Mouse (Mus musculus): Measurements from ENCODE around the gene Stard13. TPM values are rescaled to one million over a fixed set of nuclear protein-coding genes. Genes with fewer than 3 reads are reported as not detected.

Stard13 gene
- total RNA-seq, 4 experiments from 2014 or later: 12.5 to 17.0 (median 14.7) TPM

DNA sequence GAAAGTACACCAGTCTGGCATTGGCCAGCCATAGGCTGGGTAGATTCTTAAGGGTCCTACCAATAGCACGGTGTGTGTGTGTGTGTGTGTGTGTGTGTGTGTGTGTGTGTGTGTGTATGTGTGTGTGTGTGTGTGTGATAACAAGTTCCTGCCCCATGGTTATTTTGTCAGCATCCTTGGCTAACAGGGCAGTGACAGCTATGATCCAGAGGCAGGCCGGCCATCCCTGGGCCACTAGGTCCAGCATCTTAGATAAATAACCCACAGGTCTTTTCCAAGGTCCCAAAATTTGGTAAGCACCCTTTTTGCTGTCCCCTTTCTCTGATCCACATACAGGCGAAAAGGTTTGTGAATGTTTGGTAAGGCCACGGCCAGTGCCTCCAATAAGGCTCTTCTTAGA, 231.6 kb downstream of the Stard13 start:
- DNase-seq: no peak

DNA sequence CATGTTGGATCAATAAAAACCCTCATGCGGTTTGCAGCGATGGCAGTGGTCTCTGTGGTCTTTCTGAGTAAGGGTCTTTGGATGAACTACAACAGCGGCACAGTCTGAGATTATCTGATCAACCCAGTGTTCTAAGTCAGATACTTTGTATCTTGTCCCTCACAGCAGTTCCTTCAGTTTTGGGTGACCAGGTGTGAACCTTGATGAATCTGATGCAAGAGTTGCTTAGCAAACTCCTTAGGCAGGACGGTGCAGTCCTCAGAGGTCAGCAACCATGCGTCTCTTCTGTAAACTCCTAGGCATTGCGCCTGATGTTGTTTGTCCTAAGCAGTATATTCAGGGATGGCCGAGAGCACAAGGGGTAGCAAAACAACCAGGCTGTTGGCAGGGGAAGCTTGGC, 232.5 kb downstream of the Stard13 start:
- no peak for DNase-seq

DNA sequence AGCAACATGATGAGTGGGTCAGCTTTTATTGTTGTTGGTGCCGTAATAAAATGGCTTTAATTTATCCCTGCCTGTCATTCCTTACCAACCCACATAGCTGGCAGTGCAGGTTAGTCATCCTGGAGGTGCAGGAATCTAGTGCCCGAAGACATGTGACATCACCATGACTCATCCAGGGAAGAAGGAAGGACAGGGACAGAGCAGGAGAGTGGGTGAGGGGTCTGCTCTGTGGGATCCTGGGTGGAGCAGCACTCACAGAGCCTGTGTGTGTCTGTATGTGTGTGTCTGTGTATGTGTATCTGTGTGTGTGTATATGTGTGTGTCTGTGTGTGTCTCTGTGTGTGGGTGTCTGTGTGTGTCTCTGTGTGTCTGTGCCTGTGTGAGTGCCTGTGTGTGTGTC, 237.1 kb downstream of the Stard13 start:
- DNase-seq: peak; percentile 38

DNA sequence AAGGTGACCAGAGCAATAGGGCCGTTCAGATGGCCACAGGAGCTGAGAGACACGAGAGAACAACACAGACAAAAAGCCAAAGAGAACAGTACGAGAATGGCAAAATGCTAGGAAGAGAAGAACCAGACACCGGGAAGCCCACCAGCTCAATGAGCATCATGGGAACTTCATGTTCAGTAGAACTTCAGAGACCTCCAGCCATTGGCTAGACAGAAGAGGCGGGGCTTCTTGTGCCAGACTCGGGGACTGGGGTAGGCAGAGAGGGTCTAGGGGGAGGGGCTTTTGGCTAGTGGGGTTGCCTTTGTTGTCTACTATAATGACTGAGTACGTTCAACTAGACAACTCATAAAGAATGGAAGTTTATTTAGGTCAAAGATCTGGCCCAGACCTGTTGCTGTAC, 239.5 kb downstream of the Stard13 start:
- no peak for DNase-seq

Other genes with a start within 250 kb of the Stard13 start
- gene Gm42906, start 194.3 kb upstream of the Stard13 start, total RNA-seq (2022): 1 to 10 TPM in 3 of 4 experiments, not detected in 1; 1.6 to 4.3 (median 4.3) TPM

Measured in adrenal gland, adult 8-10 months (tissue).